Mouse (Mus musculus): ENCODE results near the gene Hormad1.

DNA sequence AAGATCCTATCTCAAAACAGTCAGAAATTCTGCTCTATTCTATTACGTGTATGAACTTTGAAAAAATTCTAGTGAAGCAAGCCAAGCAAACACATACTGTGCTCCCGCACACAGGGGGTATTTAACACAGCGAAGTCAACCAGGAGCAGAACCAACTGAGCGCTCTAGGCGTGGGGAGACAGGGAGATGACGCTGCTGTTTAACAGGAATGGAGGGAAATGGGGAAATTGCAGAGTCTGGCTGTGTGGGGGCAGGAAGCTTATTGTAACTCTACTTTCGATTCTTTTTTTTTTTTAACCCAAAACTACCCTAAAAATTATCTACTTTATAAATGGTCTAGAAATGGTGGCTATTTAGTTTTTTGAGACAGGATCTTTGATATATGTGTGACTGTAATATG is 40.6 kb upstream of the Hormad1 start:
- no peak for TF ChIP-seq CTCF (IDR thresholded peaks at IDR 0.05; ENCODE audit: low read depth, low read length)
- no peak for TF ChIP-seq POLR2A (IDR thresholded peaks at IDR 0.05; ENCODE audit: extremely low read depth, insufficient read depth, low read length)

Data from liver, adult 2 months (tissue).